In genomic region chr2:79120610-79121345, GRCm38 (mm10) we compare ENCODE assay signal across 12 mouse cellular contexts.
DNase-seq lines count a peak whose midpoint lies in the region; ATAC-seq and TF ChIP-seq lines count a peak whose summit lies in the region.
"Had no signal": no experiment of that assay in that cellular context is flagged by ENCODE, and none has a peak within 500 bp of the region (broad histone marks: within the 10 kb centered on the region; RNA-seq: fewer than 3 reads in every experiment).

No protein-coding gene starts in this region.

- WGBS in thymus, adult 2 months = 29% methylated on average over 6 of the region's 6 CpGs
- 38% methylated on average over 6 of the region's 6 CpGs for WGBS in liver, embryonic 16.5 days (ENCODE audit: insufficient replicate concordance)
- 86% methylated on average over 6 of the region's 6 CpGs for WGBS in hindbrain, embryonic 12.5 days
- WGBS in intestine, embryonic 15.5 days = 83% methylated on average over 6 of the region's 6 CpGs

- H3K4me2 ChIP-seq in liver, embryonic 16.5 days (ENCODE audit: low read depth, low read length) = peak overlapping the region; percentile 62
- no peak overlapping the region for H3K4me2 ChIP-seq in hindbrain, embryonic 12.5 days (replicated peaks)
- H3K4me2 ChIP-seq in intestine, embryonic 15.5 days (replicated peaks) = no peak overlapping the region

- peak overlapping the region; percentile 61; the same call in 1 of the 2 replicates for H3K27ac ChIP-seq in thymus, adult 2 months (ENCODE audit: control insufficient read depth, insufficient read depth, low read length)
- H3K27ac ChIP-seq in liver, embryonic 16.5 days (ENCODE audit: low read length) = peak overlapping the region; percentile 75
- no peak overlapping the region for H3K27ac ChIP-seq in hindbrain, embryonic 12.5 days
- no peak overlapping the region for H3K27ac ChIP-seq in intestine, embryonic 15.5 days
- H3K27ac ChIP-seq: hindbrain, embryonic 10.5 days had no signal

- no peaks in the 10 kb centered on the region for H3K9me3 ChIP-seq in liver, embryonic 16.5 days (replicated peaks; ENCODE audit: control insufficient read depth, low read length)
- no peaks in the 10 kb centered on the region for H3K9me3 ChIP-seq in hindbrain, embryonic 12.5 days (replicated peaks)
- no peaks in the 10 kb centered on the region for H3K9me3 ChIP-seq in intestine, embryonic 15.5 days
- H3K9me3 ChIP-seq: hindbrain, embryonic 10.5 days had no signal

- DNase-seq in thymus, adult 2 months = no peak
- DNase-seq in thymus, postnatal 14 days = no peak
- DNase-seq in kidney, postnatal 36 days = no peak
- DNase-seq in layer of hippocampus, postnatal 36 days = no peak
- DNase-seq: cerebellum, postnatal 10 days; kidney, adult 8-10 months; left cerebral cortex, postnatal 4 days had no signal

- H3K27me3 ChIP-seq in thymus, adult 2 months (ENCODE audit: control insufficient read depth, insufficient read depth, low read length) = no peaks in the 10 kb centered on the region
- H3K27me3 ChIP-seq in liver, embryonic 16.5 days (ENCODE audit: control insufficient read depth, insufficient read depth, low read depth, low read length) = no peaks in the 10 kb centered on the region
- no peaks in the 10 kb centered on the region for H3K27me3 ChIP-seq in hindbrain, embryonic 12.5 days
- no peaks in the 10 kb centered on the region for H3K27me3 ChIP-seq in intestine, embryonic 15.5 days (replicated peaks)

- TF ChIP-seq POLR2A in thymus, adult 2 months (IDR thresholded peaks at IDR 0.05; ENCODE audit: control insufficient read depth, extremely low read depth, insufficient read depth, low read length, poor library complexity) = no peak

- no peaks in the 10 kb centered on the region for H3K36me3 ChIP-seq in thymus, adult 2 months (ENCODE audit: control insufficient read depth, insufficient read depth, low read length)
- no peaks in the 10 kb centered on the region for H3K36me3 ChIP-seq in liver, embryonic 16.5 days (ENCODE audit: control insufficient read depth, insufficient read depth)
- H3K36me3 ChIP-seq in hindbrain, embryonic 12.5 days = no peaks in the 10 kb centered on the region
- no peaks in the 10 kb centered on the region for H3K36me3 ChIP-seq in intestine, embryonic 15.5 days
- H3K36me3 ChIP-seq: hindbrain, embryonic 10.5 days had no signal

- no peak overlapping the region for H3K9ac ChIP-seq in liver, embryonic 16.5 days (ENCODE audit: low read depth, low read length)
- no peak overlapping the region for H3K9ac ChIP-seq in hindbrain, embryonic 12.5 days
- no peak overlapping the region for H3K9ac ChIP-seq in intestine, embryonic 15.5 days

- no peaks in the 10 kb centered on the region; the same call in 1 of the 2 replicates for H3K4me1 ChIP-seq in thymus, adult 2 months (replicated peaks; ENCODE audit: control insufficient read depth, insufficient read depth, low read length)
- H3K4me1 ChIP-seq in liver, embryonic 16.5 days (ENCODE audit: control insufficient read depth, low read depth, low read length) = peaks cover 6% of the 10 kb centered on the region
- H3K4me1 ChIP-seq in hindbrain, embryonic 12.5 days = no peaks in the 10 kb centered on the region
- no peaks in the 10 kb centered on the region for H3K4me1 ChIP-seq in intestine, embryonic 15.5 days (replicated peaks)
- H3K4me1 ChIP-seq: hindbrain, embryonic 10.5 days had no signal

- peak; percentile 97 for ATAC-seq in common myeloid progenitor, adult 5-6 weeks (replicated peaks; ENCODE audit: low read depth, poor library complexity, severe bottlenecking)
- ATAC-seq in liver, embryonic 16.5 days (ENCODE audit: low read depth) = peak; percentile 93
- no peak for ATAC-seq in hindbrain, embryonic 12.5 days (ENCODE audit: low FRiP score)
- ATAC-seq in intestine, embryonic 15.5 days = no peak

- no peak overlapping the region for H3K4me3 ChIP-seq in thymus, adult 2 months (ENCODE audit: control insufficient read depth, insufficient read depth, low read length)
- H3K4me3 ChIP-seq in liver, embryonic 16.5 days (ENCODE audit: low read depth, low read length) = 0 out of 2 replicates have a peak overlapping the region, but pooled peaks have one; percentile 20
- no peak overlapping the region for H3K4me3 ChIP-seq in hindbrain, embryonic 12.5 days
- H3K4me3 ChIP-seq in intestine, embryonic 15.5 days (replicated peaks) = no peak overlapping the region
- H3K4me3 ChIP-seq: hindbrain, embryonic 10.5 days had no signal

- TF ChIP-seq CTCF in thymus, adult 2 months (IDR thresholded peaks at IDR 0.05; ENCODE audit: borderline replicate concordance, control insufficient read depth, extremely low read depth, insufficient read depth, low read length, poor library complexity) = no peak

Comparison
In these comparisons a context has a peak if more than half of its experiments do, and no peak if none do; other contexts are left out.
1. H3K27ac ChIP-seq: peak in thymus, adult 2 months (single experiment) and liver, embryonic 16.5 days (single experiment); none in hindbrain, embryonic 12.5 days (single experiment) and intestine, embryonic 15.5 days (single experiment).
2. ATAC-seq: peak in common myeloid progenitor, adult 5-6 weeks (single experiment) and liver, embryonic 16.5 days (single experiment); none in hindbrain, embryonic 12.5 days (single experiment) and intestine, embryonic 15.5 days (single experiment).